Mouse (Mus musculus): Measurements from ENCODE around the gene Dop1b. TPM values are rescaled to one million over a fixed set of nuclear protein-coding genes. Genes with fewer than 3 reads are reported as not detected.
A peak's percentile ranks its signal among the peaks of the same experiment; 100 is the strongest.
"Not testable (repeated sequence)": the region's sequence is repeated elsewhere in the genome, so short reads cannot be mapped to it uniquely, and the experiment has no call there.

The Dop1b gene
- polyA plus RNA-seq, 1 experiment from 2014 or later = 43.7 TPM

DNA sequence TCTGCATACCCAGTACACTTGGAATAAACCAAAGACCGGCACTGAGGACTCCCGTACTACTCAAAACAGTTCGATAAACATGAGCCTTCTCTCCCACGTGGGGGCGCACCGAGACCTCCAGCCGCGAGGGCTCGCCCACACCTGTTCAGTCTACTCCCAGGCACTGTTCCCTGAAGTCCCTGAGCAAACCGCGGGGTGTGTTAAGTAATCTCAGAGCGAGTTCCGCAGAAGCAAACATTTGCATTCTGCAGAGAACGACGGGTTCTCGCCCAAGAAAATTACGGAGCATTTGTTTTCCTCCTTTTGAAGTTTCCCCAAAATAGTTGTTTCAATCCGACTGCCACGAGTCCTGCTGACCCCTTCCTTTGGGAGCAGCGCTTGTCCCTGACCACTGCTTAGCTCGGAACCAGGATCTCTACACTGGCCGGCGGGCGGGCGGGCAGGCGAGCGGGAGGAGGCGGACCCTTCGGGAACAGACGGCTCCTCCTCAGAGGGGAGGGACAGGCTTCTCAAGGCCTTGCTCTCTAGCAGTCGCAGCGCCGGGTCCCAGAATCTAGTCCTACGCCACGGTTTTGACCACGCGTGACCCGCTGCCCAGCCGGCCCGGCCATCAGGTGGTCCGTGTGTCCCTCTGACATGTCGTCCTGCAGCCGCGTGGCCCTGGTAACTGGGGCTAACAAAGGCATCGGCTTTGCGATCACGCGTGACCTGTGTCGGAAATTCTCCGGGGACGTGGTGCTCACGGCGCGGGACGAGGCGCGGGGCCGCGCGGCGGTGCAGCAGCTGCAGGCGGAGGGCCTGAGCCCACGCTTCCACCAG, 28.8 kb upstream of the Dop1b start, which contains the start of gene Cbr3:
Gene Cbr3 (plus strand): TSS at position 527 of the 819 bp plus-strand sequence.
- Histone ChIP-seq H3K4me2 (ENCODE audit: low read depth, low read length) (peak within 1 kb of the TSS; percentile 49), H3K9me3 (ENCODE audit: control insufficient read depth, low read length) (no peaks in the 10 kb centered on the region), H3K27me3 (ENCODE audit: control insufficient read depth, insufficient read depth, low read length) (peaks cover 27% of the 10 kb centered on the region), H3K27ac (ENCODE audit: low read depth, low read length) (no peak within 1 kb of the TSS), H3K9ac (replicated peaks; ENCODE audit: low read depth, low read length) (peak within 1 kb of the TSS; percentile 41), H3K4me3 (ENCODE audit: low read depth, low read length) (peak within 1 kb of the TSS; percentile 28), H3K4me1 (ENCODE audit: control insufficient read depth, insufficient read depth, low read length) (peaks cover 7% of the 10 kb centered on the region; the same call in 1 of the 2 replicates), H3K36me3 (ENCODE audit: control insufficient read depth, insufficient read depth, low read length) (no peaks in the 10 kb centered on the region)
- ATAC-seq (ENCODE audit: low read depth) = peak; percentile 72
- under 1% methylated on average over 61 of the region's 63 CpGs for WGBS

DNA sequence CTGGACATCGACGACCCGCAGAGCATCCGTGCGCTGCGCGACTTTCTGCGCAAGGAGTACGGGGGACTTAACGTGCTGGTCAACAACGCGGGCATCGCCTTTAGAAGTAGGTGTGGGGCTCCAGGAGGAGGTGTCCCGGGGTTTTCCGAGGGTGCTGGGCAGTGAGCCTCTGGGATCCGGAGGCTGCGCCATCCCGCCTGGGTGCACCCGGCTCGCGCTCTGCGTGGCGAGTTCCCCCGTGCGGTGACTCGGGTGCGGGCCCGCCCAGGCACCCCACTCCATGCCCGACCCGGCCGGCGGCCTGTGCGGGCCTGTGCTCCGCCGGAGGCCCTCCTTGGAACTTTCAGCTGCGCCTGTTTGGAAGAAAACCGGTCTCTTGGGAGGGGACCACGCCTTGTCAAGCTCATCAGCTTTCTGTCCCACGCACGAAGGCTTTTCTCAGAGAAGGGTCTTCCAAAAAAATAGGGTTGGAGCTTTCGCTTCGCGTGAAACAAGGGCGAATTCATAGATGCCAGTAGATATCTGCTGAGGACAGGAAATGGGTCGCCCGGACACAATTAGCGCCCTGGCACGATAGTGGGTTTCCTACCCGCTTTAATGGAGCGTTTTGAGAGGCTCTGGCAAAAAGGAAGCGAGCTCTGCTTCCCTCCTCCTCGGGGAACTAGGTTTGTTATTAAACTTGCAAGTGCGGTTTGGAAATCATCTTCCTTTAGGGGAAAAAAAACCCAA, 28.0 kb upstream of the Dop1b start:
- peaks cover 27% of the 10 kb centered on the region for H3K27me3 ChIP-seq (ENCODE audit: control insufficient read depth, insufficient read depth, low read length)
- no peaks in the 10 kb centered on the region for H3K36me3 ChIP-seq (ENCODE audit: control insufficient read depth, insufficient read depth, low read length)
- under 1% methylated on average over 53 of the region's 53 CpGs for WGBS
- H3K9me3 ChIP-seq (ENCODE audit: control insufficient read depth, low read length) = no peaks in the 10 kb centered on the region
- H3K4me1 ChIP-seq (ENCODE audit: control insufficient read depth, insufficient read depth, low read length) = peaks cover 7% of the 10 kb centered on the region; the same call in 1 of the 2 replicates
- H3K4me3 ChIP-seq (ENCODE audit: low read depth, low read length) = peak overlapping the region; percentile 28
- no peak overlapping the region for H3K27ac ChIP-seq (ENCODE audit: low read depth, low read length)
- H3K9ac ChIP-seq (replicated peaks; ENCODE audit: low read depth, low read length) = peak overlapping the region; percentile 41
- peak overlapping the region; percentile 49 for H3K4me2 ChIP-seq (ENCODE audit: low read depth, low read length)
- peak; percentile 38; the same call in 1 of the 2 replicates for ATAC-seq (ENCODE audit: low read depth)

DNA sequence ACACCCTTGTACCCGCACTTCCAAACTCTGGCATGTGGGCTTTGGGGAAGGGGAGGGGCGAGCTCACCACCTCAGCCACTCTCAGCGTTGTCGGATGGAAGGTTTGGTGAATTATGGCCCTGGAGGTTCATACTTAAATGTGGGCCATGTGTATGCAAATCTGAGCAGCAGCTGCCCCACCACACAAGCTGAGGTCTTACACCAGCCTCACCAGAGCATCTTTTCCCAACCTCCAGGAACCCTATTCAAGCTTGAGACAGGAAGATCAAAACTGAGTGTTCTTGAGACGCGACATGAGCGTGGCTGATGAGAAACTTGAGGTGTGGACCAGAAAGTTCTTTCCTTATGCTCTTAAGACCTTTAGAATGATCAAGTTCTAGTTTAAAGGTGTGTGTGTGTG, 27.3 kb upstream of the Dop1b start:
- Histone ChIP-seq H3K27me3 (ENCODE audit: control insufficient read depth, insufficient read depth, low read length) (peaks cover 27% of the 10 kb centered on the region), H3K9ac (replicated peaks; ENCODE audit: low read depth, low read length) (no peak overlapping the region), H3K4me2 (ENCODE audit: low read depth, low read length) (no peak overlapping the region), H3K36me3 (ENCODE audit: control insufficient read depth, insufficient read depth, low read length) (no peaks in the 10 kb centered on the region), H3K27ac (ENCODE audit: low read depth, low read length) (no peak overlapping the region), H3K4me1 (ENCODE audit: control insufficient read depth, insufficient read depth, low read length) (peaks cover 7% of the 10 kb centered on the region; the same call in 1 of the 2 replicates), H3K4me3 (ENCODE audit: low read depth, low read length) (no peak overlapping the region), H3K9me3 (ENCODE audit: control insufficient read depth, low read length) (no peaks in the 10 kb centered on the region)
- no peak for ATAC-seq (ENCODE audit: low read depth)
- WGBS = 34% methylated on average over 7 of the region's 7 CpGs

DNA sequence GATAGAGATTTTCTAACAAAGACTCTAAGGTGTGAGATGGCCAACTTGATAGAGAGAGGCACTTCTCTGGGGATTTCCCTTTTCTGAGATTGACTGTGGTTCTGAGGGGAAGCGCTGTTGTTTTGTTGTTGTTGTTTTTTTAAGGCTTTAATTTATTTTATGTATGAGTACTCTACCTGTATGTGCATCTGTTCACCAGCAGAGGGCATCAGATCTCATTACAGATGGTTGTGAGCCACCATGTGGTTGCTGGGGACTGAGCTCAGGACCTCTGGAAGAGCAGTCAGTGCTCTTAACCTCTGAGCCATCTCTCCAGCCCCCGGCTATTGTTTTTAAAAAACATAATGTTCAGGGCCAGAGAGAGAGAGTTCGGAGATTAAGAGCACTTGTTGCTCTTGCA, 25.9 kb upstream of the Dop1b start:
- not testable (repeated sequence) for H3K4me2 ChIP-seq (ENCODE audit: low read depth, low read length); H3K4me3 ChIP-seq (ENCODE audit: low read depth, low read length); H3K9me3 ChIP-seq (ENCODE audit: control insufficient read depth, low read length); H3K27ac ChIP-seq (ENCODE audit: low read depth, low read length); H3K9ac ChIP-seq (replicated peaks; ENCODE audit: low read depth, low read length); H3K4me1 ChIP-seq (ENCODE audit: control insufficient read depth, insufficient read depth, low read length); H3K36me3 ChIP-seq (ENCODE audit: control insufficient read depth, insufficient read depth, low read length); ATAC-seq (ENCODE audit: low read depth)
- WGBS = 97% methylated on average over 3 of the region's 3 CpGs
- peaks cover 27% of the 10 kb centered on the region for H3K27me3 ChIP-seq (ENCODE audit: control insufficient read depth, insufficient read depth, low read length)

DNA sequence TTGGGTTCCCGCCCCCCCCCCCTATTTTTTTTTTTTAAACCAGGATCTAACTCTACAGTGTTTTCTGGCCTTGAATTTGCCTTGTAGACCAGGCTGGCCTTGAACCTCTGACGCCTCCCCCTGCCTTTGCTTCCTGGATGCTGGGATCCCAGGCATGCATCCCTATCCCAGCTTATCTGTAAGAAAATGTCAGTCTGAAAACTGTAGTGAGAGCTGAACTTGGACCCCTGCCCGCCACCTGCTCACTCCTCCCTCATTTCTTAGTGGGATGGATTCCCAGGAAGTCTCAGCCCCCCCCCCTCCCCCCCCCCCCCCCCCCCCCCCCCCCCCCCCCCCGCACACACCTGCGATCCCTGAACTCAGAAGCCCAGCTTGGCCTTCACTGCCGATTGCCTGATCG, 25.3 kb upstream of the Dop1b start:
- H3K9me3 ChIP-seq (ENCODE audit: control insufficient read depth, low read length) = no peaks in the 10 kb centered on the region
- H3K4me3 ChIP-seq (ENCODE audit: low read depth, low read length) = no peak overlapping the region
- no peak for ATAC-seq (ENCODE audit: low read depth)
- peaks cover 24% of the 10 kb centered on the region for H3K27me3 ChIP-seq (ENCODE audit: control insufficient read depth, insufficient read depth, low read length)
- H3K4me2 ChIP-seq (ENCODE audit: low read depth, low read length) = no peak overlapping the region
- peaks cover 7% of the 10 kb centered on the region; the same call in 1 of the 2 replicates for H3K4me1 ChIP-seq (ENCODE audit: control insufficient read depth, insufficient read depth, low read length)
- no peak overlapping the region for H3K27ac ChIP-seq (ENCODE audit: low read depth, low read length)
- H3K9ac ChIP-seq (replicated peaks; ENCODE audit: low read depth, low read length) = no peak overlapping the region
- WGBS = 83% methylated on average over 5 of the region's 7 CpGs
- H3K36me3 ChIP-seq (ENCODE audit: control insufficient read depth, insufficient read depth, low read length) = no peaks in the 10 kb centered on the region

DNA sequence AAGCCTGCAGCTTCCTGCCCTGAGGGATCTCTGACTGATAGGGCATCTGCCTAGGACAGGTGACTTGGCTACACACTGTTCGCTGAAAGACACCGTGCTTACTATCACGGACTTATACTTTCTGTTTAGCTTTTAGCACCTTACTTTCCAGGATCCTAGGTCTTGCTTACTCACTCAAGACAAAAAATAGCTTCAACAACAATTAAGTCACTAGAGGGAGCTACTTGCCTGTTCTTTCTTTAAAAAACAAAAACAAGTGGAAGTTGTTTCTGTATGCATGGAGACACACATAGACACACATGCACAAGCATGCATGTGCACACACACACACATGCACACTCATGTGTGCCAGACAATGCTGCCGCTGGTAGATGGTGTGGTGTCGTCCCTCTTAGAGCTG, 24.8 kb upstream of the Dop1b start:
- H3K9me3 ChIP-seq (ENCODE audit: control insufficient read depth, low read length) = no peaks in the 10 kb centered on the region
- WGBS = 48% methylated on average over 5 of the region's 5 CpGs

DNA sequence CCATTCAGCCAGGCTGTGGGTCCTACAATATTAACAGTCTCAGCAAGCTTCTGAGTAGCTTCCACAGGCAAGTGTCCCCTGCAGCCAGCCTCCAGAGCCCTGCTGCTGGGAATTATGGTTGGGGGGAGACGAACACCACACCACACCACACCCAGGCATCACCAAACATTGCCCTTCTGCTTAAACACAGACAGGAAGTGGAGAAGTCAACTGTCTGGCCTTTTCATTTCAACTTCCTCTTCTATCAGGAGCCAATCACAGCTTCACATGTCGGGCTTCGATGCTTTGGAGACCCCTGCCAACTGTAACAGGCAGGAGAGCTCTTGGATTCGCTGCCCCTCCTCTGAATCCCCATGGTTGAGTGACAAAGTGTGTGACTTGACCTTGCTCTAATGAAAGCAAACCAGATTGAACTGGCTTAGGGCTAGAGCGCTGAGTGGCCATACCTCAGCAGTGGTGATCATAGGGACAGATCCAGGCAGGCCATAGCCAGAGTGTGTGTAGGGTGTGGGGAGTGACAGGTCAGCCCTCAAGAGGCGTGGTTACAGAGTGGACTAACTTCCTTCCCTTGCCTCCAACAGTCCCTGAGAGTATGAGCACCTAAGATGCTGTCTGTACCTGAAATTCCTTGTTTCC, 20.4 kb upstream of the Dop1b start:
- Histone ChIP-seq H3K27me3 (ENCODE audit: control insufficient read depth, insufficient read depth, low read length) (no peaks in the 10 kb centered on the region), H3K4me3 (ENCODE audit: low read depth, low read length) (no peak overlapping the region), H3K36me3 (ENCODE audit: control insufficient read depth, insufficient read depth, low read length) (no peaks in the 10 kb centered on the region), H3K9me3 (ENCODE audit: control insufficient read depth, low read length) (no peaks in the 10 kb centered on the region), H3K4me2 (ENCODE audit: low read depth, low read length) (no peak overlapping the region), H3K4me1 (ENCODE audit: control insufficient read depth, insufficient read depth, low read length) (no peaks in the 10 kb centered on the region), H3K9ac (replicated peaks; ENCODE audit: low read depth, low read length) (no peak overlapping the region), H3K27ac (ENCODE audit: low read depth, low read length) (no peak overlapping the region)
- WGBS = 83% methylated on average over 6 of the region's 6 CpGs
- no peak for ATAC-seq (ENCODE audit: low read depth)

More for the DNA sequence above, 24.8 kb upstream of the Dop1b start:
- Histone ChIP-seq H3K4me2 (ENCODE audit: low read depth, low read length) (no peak overlapping the region), H3K4me1 (ENCODE audit: control insufficient read depth, insufficient read depth, low read length) (peaks cover 7% of the 10 kb centered on the region; the same call in 1 of the 2 replicates), H3K27ac (ENCODE audit: low read depth, low read length) (no peak overlapping the region), H3K36me3 (ENCODE audit: control insufficient read depth, insufficient read depth, low read length) (no peaks in the 10 kb centered on the region), H3K9ac (replicated peaks; ENCODE audit: low read depth, low read length) (no peak overlapping the region), H3K4me3 (ENCODE audit: low read depth, low read length) (no peak overlapping the region), H3K27me3 (ENCODE audit: control insufficient read depth, insufficient read depth, low read length) (peaks cover 19% of the 10 kb centered on the region)
- no peak for ATAC-seq (ENCODE audit: low read depth)

DNA sequence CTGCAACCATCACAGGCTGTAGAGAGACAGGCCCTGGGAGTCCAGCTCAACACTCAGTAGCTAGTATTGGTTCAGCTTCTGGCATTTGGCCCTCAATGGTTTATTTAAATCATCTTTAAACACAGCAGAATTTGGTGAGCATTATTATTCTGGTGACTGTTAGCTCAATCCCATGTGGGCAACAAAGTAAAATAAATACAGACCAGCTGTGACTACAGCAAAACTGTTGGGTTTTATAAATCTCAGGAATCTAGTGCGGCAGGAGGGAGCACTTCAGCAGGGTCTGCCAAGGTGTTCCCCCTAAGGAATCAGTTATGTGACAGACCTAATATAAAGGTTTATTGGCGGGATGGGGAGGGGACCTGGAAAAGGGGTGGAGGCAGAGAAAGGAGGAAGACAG, 19.0 kb upstream of the Dop1b start:
- Histone ChIP-seq H3K4me3 (ENCODE audit: low read depth, low read length) (no peak overlapping the region), H3K4me1 (ENCODE audit: control insufficient read depth, insufficient read depth, low read length) (no peaks in the 10 kb centered on the region), H3K27ac (ENCODE audit: low read depth, low read length) (no peak overlapping the region), H3K27me3 (ENCODE audit: control insufficient read depth, insufficient read depth, low read length) (no peaks in the 10 kb centered on the region), H3K9ac (replicated peaks; ENCODE audit: low read depth, low read length) (no peak overlapping the region), H3K9me3 (ENCODE audit: control insufficient read depth, low read length) (no peaks in the 10 kb centered on the region), H3K4me2 (ENCODE audit: low read depth, low read length) (no peak overlapping the region), H3K36me3 (ENCODE audit: control insufficient read depth, insufficient read depth, low read length) (no peaks in the 10 kb centered on the region)
- 42% methylated on average over 2 of the region's 2 CpGs for WGBS
- no peak for ATAC-seq (ENCODE audit: low read depth)

All from neural tube, embryonic 14.5 days (tissue).